Mouse (Mus musculus): ENCODE results near the gene Rhox2f. TPM values are rescaled to one million over a fixed set of nuclear protein-coding genes. Genes with fewer than 3 reads are reported as not detected.
"Not testable (repeated sequence)": the region's sequence is repeated elsewhere in the genome, so short reads cannot be mapped to it uniquely, and the experiment has no call there.

Gene Rhox2f
- total RNA-seq (2014; fragmentation: Nextera tagmentation) = not detected in 2 replicates
- total RNA-seq (2017) = not detected in 2 replicates

GRCm38 (mm10) chrX:37571105-37571504 is at the start of gene Rhox2f:
Gene Rhox2f, plus strand, starts transcription at chrX:37571405.
- not testable (repeated sequence) for ATAC-seq (replicated peaks; ENCODE audit: low FRiP score, low TSS enrichment, poor library complexity, severe bottlenecking)

DNA sequence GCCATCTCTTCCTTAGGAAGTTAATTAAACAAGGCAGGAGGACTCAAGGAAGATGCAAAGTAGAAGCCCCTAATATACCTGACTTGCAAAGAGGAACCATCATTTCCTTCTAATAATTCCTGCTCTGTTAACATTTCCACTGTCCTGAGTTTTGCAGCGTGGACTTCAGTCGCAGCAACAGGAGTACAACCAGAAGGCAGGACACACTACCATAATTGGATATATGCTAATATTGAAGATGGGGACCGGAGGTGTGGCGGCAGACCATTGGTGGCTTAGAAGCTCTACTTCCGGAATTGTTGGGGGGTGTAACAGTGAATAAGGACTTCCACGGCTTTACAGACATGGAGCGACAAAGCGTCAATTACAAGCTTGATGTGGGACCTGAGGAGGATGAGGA is 41.1 kb upstream of the Rhox2f start, which contains the start of gene Rhox2e:
Gene Rhox2e (plus strand): TSS at position 301 of the 400 bp plus-strand sequence.
- ATAC-seq (replicated peaks; ENCODE audit: low FRiP score, low TSS enrichment, poor library complexity, severe bottlenecking) = not testable (repeated sequence)

DNA sequence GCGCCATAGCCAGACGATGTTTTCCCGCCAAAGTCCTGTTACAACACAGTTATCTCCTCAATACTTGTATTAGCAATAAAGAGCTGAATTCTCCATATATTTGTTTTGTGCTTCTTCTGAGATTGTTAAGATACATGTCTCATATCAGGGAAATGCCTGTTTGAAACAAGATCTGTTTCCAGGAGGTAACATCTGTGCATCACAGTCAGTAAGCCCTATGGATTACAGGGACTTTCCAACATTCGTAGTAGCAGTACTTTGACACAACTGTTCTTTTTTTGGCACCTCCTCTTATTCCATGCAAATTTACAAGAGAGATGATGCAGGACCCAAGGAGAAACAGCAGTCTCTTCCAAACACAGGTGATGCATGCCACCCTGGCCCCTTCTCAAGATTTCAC is 29.5 kb upstream of the Rhox2f start, which contains the start of gene Rhox3e:
Gene Rhox3e (plus strand): TSS at position 301 of the 400 bp plus-strand sequence.
- not testable (repeated sequence) for ATAC-seq (replicated peaks; ENCODE audit: low FRiP score, low TSS enrichment, poor library complexity, severe bottlenecking)

DNA sequence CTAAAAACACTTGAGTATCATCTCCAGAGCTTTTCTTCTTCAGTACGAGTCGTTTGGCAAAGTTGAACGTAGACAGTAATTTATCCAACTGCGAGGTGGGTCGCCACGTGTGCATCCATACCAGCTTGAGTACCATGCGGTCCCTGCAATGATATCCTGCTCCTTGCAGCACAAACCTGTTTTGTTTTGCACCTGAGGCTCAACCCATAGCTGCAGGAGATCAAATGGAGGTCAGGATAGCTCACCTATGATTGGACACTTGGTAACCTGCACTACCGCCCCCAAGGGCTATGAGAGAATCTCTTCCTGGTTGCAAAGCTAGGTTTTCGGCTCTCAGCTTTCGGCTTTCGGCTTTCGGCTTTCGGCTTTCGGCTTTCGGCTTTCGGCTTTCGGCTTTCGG is 14.1 kb upstream of the Rhox2f start, which contains the start of gene Rhox4e:
Gene Rhox4e (plus strand): TSS at position 301 of the 400 bp plus-strand sequence.
- not testable (repeated sequence) for ATAC-seq (replicated peaks; ENCODE audit: low FRiP score, low TSS enrichment, poor library complexity, severe bottlenecking)

GRCm38 (mm10) chrX:37572638-37573037 is 1.4 kb downstream of the Rhox2f start:
- not testable (repeated sequence) for ATAC-seq (replicated peaks; ENCODE audit: low FRiP score, low TSS enrichment, poor library complexity, severe bottlenecking)

DNA sequence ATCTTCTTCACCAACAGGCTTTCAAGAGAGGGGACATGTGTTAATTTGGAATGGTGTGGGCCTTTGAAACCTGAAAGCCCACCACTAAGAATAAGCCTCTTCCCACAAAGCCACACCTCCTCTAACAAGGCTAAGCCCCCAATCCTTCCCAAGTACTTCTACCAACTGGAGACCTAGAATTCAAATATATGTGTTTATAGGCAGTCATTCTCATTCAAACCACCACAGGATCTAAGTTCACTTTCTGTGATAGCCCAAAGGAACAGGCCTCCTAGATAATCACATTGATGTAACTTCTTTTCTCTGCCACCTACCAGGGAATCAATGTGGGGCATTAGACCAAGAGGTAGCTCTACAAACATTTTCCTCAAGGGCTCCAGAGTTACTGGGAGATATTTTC is 9.5 kb downstream of the Rhox2f start, which contains the start of gene Rhox3f:
Gene Rhox3f (plus strand): TSS at position 301 of the 400 bp plus-strand sequence.
- ATAC-seq (replicated peaks; ENCODE audit: low FRiP score, low TSS enrichment, poor library complexity, severe bottlenecking) = not testable (repeated sequence)

- not testable (repeated sequence) for ATAC-seq (replicated peaks; ENCODE audit: low FRiP score, low TSS enrichment, poor library complexity, severe bottlenecking)
Measured at GRCm38 (mm10) chrX:37607604-37608003, 36.4 kb downstream of the Rhox2f start, which contains the start of gene Rhox4f. Gene Rhox4f, minus strand, starts transcription at chrX:37607704.

Other genes starting within 250 kb of the Rhox2f start
- not detected in 2 replicates for gene Rhox3a2, start 191.4 kb upstream of the Rhox2f start, total RNA-seq (2014; fragmentation: Nextera tagmentation)
- not detected in 2 replicates for gene Rhox3a2, start 191.4 kb upstream of the Rhox2f start, total RNA-seq (2017)
- gene Rhox4a2, start 180.6 kb upstream of the Rhox2f start, total RNA-seq (2014; fragmentation: Nextera tagmentation) = not detected in 2 replicates
- gene Rhox4a2, start 180.6 kb upstream of the Rhox2f start, total RNA-seq (2017) = not detected in 2 replicates
- not detected in 2 replicates for gene Rhox2b, start 159.3 kb upstream of the Rhox2f start, total RNA-seq (2014; fragmentation: Nextera tagmentation)
- gene Rhox2b, start 159.3 kb upstream of the Rhox2f start, total RNA-seq (2017) = not detected in 2 replicates
- not detected in 2 replicates for gene Rhox4b, start 138.9 kb upstream of the Rhox2f start, total RNA-seq (2014; fragmentation: Nextera tagmentation)
- not detected in 2 replicates for gene Rhox4b, start 138.9 kb upstream of the Rhox2f start, total RNA-seq (2017)
- gene Rhox2c, start 117.7 kb upstream of the Rhox2f start, total RNA-seq (2014; fragmentation: Nextera tagmentation) = not detected in 2 replicates
- not detected in 2 replicates for gene Rhox2c, start 117.7 kb upstream of the Rhox2f start, total RNA-seq (2017)
- gene Rhox3c, start 112.8 kb upstream of the Rhox2f start, total RNA-seq (2014; fragmentation: Nextera tagmentation) = not detected in 2 replicates
- gene Rhox3c, start 112.8 kb upstream of the Rhox2f start, total RNA-seq (2017) = not detected in 2 replicates
- not detected in 2 replicates for gene Rhox4c, start 91.1 kb upstream of the Rhox2f start, total RNA-seq (2014; fragmentation: Nextera tagmentation)
- not detected in 2 replicates for gene Rhox4c, start 91.1 kb upstream of the Rhox2f start, total RNA-seq (2017)
- not detected in 2 replicates for gene Rhox2d, start 78.0 kb upstream of the Rhox2f start, total RNA-seq (2014; fragmentation: Nextera tagmentation)
- gene Rhox2d, start 78.0 kb upstream of the Rhox2f start, total RNA-seq (2017) = not detected in 2 replicates
- not detected in 2 replicates for gene Rhox4d, start 57.0 kb upstream of the Rhox2f start, total RNA-seq (2014; fragmentation: Nextera tagmentation)
- gene Rhox4d, start 57.0 kb upstream of the Rhox2f start, total RNA-seq (2017) = not detected in 2 replicates
- gene Rhox2e, start 41.0 kb upstream of the Rhox2f start, total RNA-seq (2014; fragmentation: Nextera tagmentation) = not detected in 2 replicates
- gene Rhox2e, start 41.0 kb upstream of the Rhox2f start, total RNA-seq (2017) = not detected in 2 replicates
- not detected in 2 replicates for gene Rhox3e, start 29.4 kb upstream of the Rhox2f start, total RNA-seq (2014; fragmentation: Nextera tagmentation)
- not detected in 2 replicates for gene Rhox3e, start 29.4 kb upstream of the Rhox2f start, total RNA-seq (2017)
- gene Rhox4e, start 14.0 kb upstream of the Rhox2f start, total RNA-seq (2014; fragmentation: Nextera tagmentation) = not detected in 2 replicates
- not detected in 2 replicates for gene Rhox4e, start 14.0 kb upstream of the Rhox2f start, total RNA-seq (2017)
- gene Rhox3f, start 9.6 kb downstream of the Rhox2f start, total RNA-seq (2014; fragmentation: Nextera tagmentation) = not detected in 2 replicates
- not detected in 2 replicates for gene Rhox3f, start 9.6 kb downstream of the Rhox2f start, total RNA-seq (2017)
- not detected in 2 replicates for gene Rhox4f, start 36.3 kb downstream of the Rhox2f start, total RNA-seq (2014; fragmentation: Nextera tagmentation)
- not detected in 2 replicates for gene Rhox4f, start 36.3 kb downstream of the Rhox2f start, total RNA-seq (2017)
- not detected in 2 replicates for gene Rhox3g, start 57.2 kb downstream of the Rhox2f start, total RNA-seq (2014; fragmentation: Nextera tagmentation)
- gene Rhox3g, start 57.2 kb downstream of the Rhox2f start, total RNA-seq (2017) = not detected in 2 replicates
- not detected in 2 replicates for gene Rhox2g, start 72.1 kb downstream of the Rhox2f start, total RNA-seq (2014; fragmentation: Nextera tagmentation)
- not detected in 2 replicates for gene Rhox2g, start 72.1 kb downstream of the Rhox2f start, total RNA-seq (2017)
- not detected in 2 replicates for gene Rhox4g, start 79.9 kb downstream of the Rhox2f start, total RNA-seq (2014; fragmentation: Nextera tagmentation)
- gene Rhox4g, start 79.9 kb downstream of the Rhox2f start, total RNA-seq (2017) = not detected in 2 replicates
- not detected in 2 replicates for gene Rhox3h, start 97.4 kb downstream of the Rhox2f start, total RNA-seq (2014; fragmentation: Nextera tagmentation)
- not detected in 2 replicates for gene Rhox3h, start 97.4 kb downstream of the Rhox2f start, total RNA-seq (2017)
- not detected in 2 replicates for gene Rhox2h, start 101.9 kb downstream of the Rhox2f start, total RNA-seq (2014; fragmentation: Nextera tagmentation)
- gene Rhox2h, start 101.9 kb downstream of the Rhox2f start, total RNA-seq (2017) = not detected in 2 replicates
- gene Rhox5, start 233.4 kb downstream of the Rhox2f start, total RNA-seq (2014; fragmentation: Nextera tagmentation) = not detected in 2 replicates
- not detected in 2 replicates for gene Rhox5, start 233.4 kb downstream of the Rhox2f start, total RNA-seq (2017)

Data from megakaryocyte-erythroid progenitor cell, adult 5-6 weeks (primary cell).